Mouse (Mus musculus) liver, embryonic 12.5 days (tissue): ENCODE data around the gene Ptf1a. TPM values are rescaled to one million over a fixed set of nuclear protein-coding genes. Genes with fewer than 3 reads are reported as not detected.

Experiments used
- ATAC-seq: fragments of 200-750 bp; cut with Nextera tagmentation; 2 replicates; pipeline ENCODE4 v1.8.0; 2017; ENCODE audit warnings: moderate number of reproducible peaks, mild to moderate bottlenecking, moderate library complexity
- H3K27ac ChIP-seq: fragments of 300-500 bp; sonication (generic); 2 replicates; pipeline ENCODE4 v1.5.1; 2016; ENCODE audit warnings: mild to moderate bottlenecking
- H3K27me3 ChIP-seq: fragments of 300-500 bp; sonication (generic); replicated peaks from 2 replicates; pipeline ENCODE4 v1.6.1; 2016; ENCODE audit warnings: mild to moderate bottlenecking, moderate library complexity
- H3K36me3 ChIP-seq: fragments of 300-500 bp; sonication (generic); 2 replicates; pipeline ENCODE4 v1.6.1; 2016; ENCODE audit warnings: mild to moderate bottlenecking, moderate library complexity
- H3K4me1 ChIP-seq: fragments of 300-500 bp; sonication (generic); 2 replicates; pipeline ENCODE4 v1.6.1; 2016
- H3K4me2 ChIP-seq: fragments of 300-500 bp; sonication (generic); 2 replicates; pipeline ENCODE4 v1.6.1; 2016; ENCODE audit warnings: mild to moderate bottlenecking, moderate library complexity
- H3K4me3 ChIP-seq: fragments of 300-500 bp; sonication (generic); 2 replicates; pipeline ENCODE4 v1.5.1; 2016; ENCODE audit warnings: mild to moderate bottlenecking, moderate library complexity
- H3K9ac ChIP-seq: fragments of 300-500 bp; sonication (generic); 2 replicates; pipeline ENCODE4 v1.6.1; 2016; ENCODE audit warnings: mild to moderate bottlenecking, moderate library complexity
- H3K9me3 ChIP-seq: fragments of 300-500 bp; sonication (generic); replicated peaks from 2 replicates; pipeline ENCODE4 v1.6.1; 2016; ENCODE audit warnings: mild to moderate bottlenecking, moderate library complexity
- WGBS: fragments of 180-500 bp; shearing (Covaris S2); methylation state at CpG from one replicate; pipeline ENCODE4 v1.1.7; 2016; ENCODE audit not compliant: insufficient replicate concordance; 5-methylcytosine and 5-hydroxymethylcytosine counted together
- polyA plus RNA-seq: library from polyadenylated mRNA; unstranded; fragments of >200 nt; fragmentation: Nextera tagmentation; extraction: Ambion mirVana; gene quantifications from 2 replicates; pipeline ENCODE4 v1.2.1, GENCODE M21; 2016

Gene Ptf1a
- polyA plus RNA-seq, 1 experiment from 2014 or later = not detected

DNA sequence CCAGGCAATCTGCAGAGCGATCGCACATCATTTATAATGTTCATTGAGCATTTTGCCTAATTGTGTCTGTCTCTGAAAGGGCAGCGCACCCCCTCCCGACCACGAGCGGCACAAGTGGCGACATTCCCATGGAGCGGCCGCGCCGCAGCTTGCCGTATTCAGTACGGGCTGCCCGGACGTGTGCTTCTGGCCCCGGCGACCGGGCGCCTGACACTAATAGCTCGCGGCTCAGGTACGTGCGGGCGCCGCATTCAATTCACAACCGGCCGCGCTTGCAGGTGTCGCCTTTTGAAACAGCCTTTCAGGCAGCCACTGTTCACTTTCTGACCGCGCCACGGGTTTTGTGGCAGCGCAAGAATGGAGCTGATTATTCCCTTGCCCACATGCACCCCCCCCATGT is 14.7 kb upstream of the Ptf1a start:
- Histone ChIP-seq H3K27me3 (peaks cover 81% of the 10 kb centered on the region), H3K4me2 (no peak overlapping the region; the same call in 1 of the 2 replicates)

DNA sequence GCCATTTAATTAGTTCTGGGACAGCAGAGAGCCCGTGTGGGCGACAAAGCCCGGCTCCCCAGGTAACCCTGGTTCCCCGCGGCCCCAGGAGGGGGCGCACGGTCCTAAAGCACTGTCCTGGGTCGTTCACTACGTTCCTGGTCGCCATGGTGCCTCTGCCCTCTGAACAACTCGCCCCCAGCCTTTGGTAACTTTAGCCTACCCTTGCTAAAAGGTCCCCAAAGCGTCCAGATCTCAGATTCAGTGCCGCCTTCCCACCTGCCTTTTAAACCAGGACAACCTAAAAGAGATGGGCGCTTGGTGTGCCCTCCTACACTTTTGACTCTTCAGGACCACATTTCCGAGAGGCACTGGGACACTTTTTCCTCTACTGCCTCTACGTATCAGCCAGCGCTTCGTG is 14.3 kb upstream of the Ptf1a start:
- Histone ChIP-seq H3K27ac (no peak overlapping the region), H3K27me3 (peaks cover 86% of the 10 kb centered on the region), H3K4me2 (no peak overlapping the region), H3K4me3 (no peak overlapping the region), H3K9me3 (no peaks in the 10 kb centered on the region), H3K9ac (no peak overlapping the region), H3K36me3 (no peaks in the 10 kb centered on the region), H3K4me1 (no peaks in the 10 kb centered on the region)
- 4% methylated on average over 18 of the region's 18 CpGs for WGBS
- ATAC-seq = no peak

More for the DNA sequence above, 14.7 kb upstream of the Ptf1a start:
- Histone ChIP-seq H3K9ac (no peak overlapping the region), H3K4me3 (peak overlapping the region; percentile 11; the same call in 1 of the 2 replicates), H3K9me3 (no peaks in the 10 kb centered on the region), H3K4me1 (no peaks in the 10 kb centered on the region), H3K27ac (no peak overlapping the region), H3K36me3 (no peaks in the 10 kb centered on the region)
- ATAC-seq = no peak
- 2% methylated on average over 33 of the region's 33 CpGs for WGBS

DNA sequence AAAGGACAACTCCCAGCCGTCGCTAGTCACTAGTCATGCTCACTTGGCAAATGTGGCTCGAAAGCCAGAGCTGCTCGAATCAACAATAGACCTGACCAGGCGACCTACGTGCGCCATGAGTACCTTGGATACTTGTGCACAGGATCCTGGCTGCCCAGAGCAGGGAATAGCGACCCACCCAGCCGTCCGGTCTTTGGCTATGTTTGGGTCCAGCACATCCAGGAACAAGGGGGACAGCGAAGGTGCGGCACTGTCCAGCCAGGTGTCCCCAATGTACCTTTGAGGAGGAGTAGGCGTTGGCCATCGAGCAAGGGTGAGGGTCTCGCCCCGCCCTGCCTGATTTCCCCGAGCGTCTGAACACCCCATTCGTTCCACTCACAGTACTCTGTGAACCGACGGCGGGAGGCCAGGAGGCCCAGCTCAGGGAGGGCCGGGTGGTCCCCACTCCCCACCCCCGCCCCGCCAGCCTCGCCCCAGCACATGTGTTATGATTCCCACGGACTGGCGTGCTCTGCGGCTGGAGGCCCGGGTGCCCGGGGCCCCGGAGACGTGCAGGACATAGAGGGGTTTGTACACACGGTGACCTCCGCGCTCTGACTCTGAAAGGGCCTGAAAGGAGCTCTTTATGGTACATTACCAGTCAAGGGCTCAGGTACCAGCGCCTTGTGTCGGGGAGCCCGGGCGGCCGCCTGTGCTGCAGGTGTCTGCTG is 13.7 kb upstream of the Ptf1a start:
- Histone ChIP-seq H3K9ac (no peak overlapping the region), H3K27me3 (peaks cover 83% of the 10 kb centered on the region), H3K4me2 (no peak overlapping the region), H3K4me3 (no peak overlapping the region), H3K36me3 (no peaks in the 10 kb centered on the region), H3K4me1 (no peaks in the 10 kb centered on the region), H3K9me3 (no peaks in the 10 kb centered on the region), H3K27ac (no peak overlapping the region)
- WGBS = 6% methylated on average over 41 of the region's 41 CpGs
- ATAC-seq = no peak

DNA sequence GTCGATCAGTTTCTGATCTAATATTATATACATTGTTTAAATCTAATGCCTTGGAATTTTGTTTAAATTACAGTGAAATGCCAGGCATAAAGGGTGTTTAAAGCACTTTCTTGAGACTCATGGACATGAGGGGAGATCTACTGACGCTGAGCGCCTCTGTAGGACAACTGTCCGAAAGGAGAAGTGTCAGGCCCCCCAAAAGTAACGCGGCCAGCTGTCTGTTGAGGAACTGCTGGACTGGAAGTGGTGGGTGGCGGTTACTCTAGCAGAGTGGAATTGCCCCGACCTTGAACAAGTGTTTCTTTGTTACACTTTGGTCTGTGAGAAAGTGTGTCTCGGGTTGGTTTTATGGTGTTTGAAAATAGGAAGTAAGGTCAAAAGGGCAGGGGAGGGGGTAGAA is 1.1 kb upstream of the Ptf1a start:
- WGBS = 5% methylated on average over 9 of the region's 9 CpGs
- no peaks in the 10 kb centered on the region for H3K4me1 ChIP-seq
- no peak overlapping the region for H3K4me2 ChIP-seq
- no peak overlapping the region for H3K27ac ChIP-seq
- no peaks in the 10 kb centered on the region for H3K36me3 ChIP-seq
- H3K27me3 ChIP-seq = peaks cover 86% of the 10 kb centered on the region
- H3K9ac ChIP-seq = no peak overlapping the region
- ATAC-seq = no peak
- H3K9me3 ChIP-seq = no peaks in the 10 kb centered on the region
- no peak overlapping the region for H3K4me3 ChIP-seq

DNA sequence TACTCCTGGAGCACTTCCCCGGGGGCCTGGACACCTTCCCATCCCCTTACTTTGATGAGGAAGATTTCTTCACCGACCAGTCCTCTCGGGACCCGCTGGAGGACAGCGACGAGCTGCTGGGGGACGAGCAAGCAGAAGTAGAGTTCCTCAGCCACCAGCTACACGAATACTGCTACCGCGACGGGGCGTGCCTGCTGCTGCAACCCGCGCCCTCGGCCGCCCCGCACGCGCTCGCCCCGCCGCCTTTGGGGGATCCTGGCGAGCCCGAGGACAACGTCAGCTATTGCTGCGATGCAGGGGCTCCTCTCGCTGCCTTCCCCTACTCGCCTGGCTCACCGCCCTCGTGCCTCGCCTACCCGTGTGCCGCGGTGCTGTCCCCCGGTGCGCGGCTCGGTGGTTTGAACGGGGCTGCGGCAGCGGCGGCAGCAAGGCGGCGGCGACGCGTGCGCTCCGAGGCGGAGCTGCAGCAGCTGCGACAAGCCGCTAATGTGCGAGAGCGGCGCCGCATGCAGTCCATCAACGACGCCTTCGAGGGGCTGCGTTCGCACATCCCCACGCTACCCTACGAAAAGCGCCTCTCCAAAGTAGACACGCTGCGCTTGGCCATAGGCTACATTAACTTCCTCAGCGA is 523 bp downstream of the Ptf1a start:
- H3K9ac ChIP-seq = no peak overlapping the region
- no peaks in the 10 kb centered on the region for H3K4me1 ChIP-seq
- no peaks in the 10 kb centered on the region for H3K36me3 ChIP-seq
- H3K9me3 ChIP-seq = no peaks in the 10 kb centered on the region
- H3K27ac ChIP-seq = no peak overlapping the region
- H3K4me3 ChIP-seq = peak overlapping the region; percentile 21; the same call in 1 of the 2 replicates
- 4% methylated on average over 66 of the region's 67 CpGs for WGBS
- peak overlapping the region; percentile 18; the same call in 1 of the 2 replicates for H3K4me2 ChIP-seq
- peaks cover 97% of the 10 kb centered on the region for H3K27me3 ChIP-seq
- ATAC-seq = no peak

DNA sequence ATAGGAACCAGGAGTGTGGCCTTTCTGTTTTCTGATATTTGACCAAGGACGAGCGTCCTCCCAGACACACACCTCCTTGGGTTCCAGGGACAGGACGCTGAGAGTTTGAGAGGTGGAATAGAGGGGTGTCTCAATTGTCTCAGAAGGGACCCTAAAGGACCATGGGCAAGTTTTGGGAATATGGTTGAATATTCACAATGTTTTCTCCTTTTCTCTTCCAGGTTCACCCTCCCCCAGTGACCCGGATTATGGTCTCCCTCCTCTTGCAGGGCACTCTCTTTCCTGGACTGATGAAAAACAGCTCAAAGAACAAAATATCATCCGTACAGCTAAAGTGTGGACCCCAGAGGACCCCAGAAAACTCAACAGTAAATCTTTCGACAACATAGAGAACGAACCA is 1.3 kb downstream of the Ptf1a start:
- Histone ChIP-seq H3K9ac (no peak overlapping the region), H3K27ac (no peak overlapping the region), H3K4me1 (no peaks in the 10 kb centered on the region), H3K27me3 (peaks cover 97% of the 10 kb centered on the region), H3K4me3 (no peak overlapping the region), H3K36me3 (no peaks in the 10 kb centered on the region), H3K9me3 (no peaks in the 10 kb centered on the region), H3K4me2 (no peak overlapping the region)
- ATAC-seq = no peak
- 5% methylated on average over 7 of the region's 7 CpGs for WGBS

DNA sequence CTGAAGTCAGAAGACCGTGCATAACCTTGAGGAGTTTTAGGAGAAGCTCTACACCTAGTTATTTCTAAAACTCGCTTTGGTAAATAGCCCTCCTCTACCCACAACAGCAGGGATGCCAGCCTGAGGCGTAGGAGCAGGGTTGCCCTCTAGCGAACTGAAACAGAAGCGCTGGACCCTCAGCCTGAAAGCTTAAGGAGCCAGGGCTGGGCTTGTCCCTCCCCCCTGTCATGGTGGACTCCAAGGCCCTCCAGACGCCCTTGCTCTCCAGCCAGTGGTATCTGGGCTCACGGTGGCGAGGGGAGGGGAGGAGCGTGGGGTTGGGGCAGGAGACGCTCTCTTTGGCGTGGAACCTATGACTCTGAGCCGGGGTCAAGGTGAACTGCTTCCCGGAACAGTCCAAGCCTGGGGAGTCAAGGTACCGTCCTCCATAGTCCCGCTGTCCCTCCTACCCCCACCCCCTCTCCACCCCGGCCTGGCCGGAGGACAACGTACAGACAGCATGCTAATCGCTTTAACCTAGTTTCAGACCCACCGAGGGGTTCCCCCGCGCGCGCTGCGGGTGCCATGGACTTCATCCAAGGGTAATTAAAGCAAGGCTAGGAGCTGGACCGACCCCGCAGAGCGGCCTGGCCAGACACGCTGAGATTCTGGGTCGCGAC is 2.7 kb downstream of the Ptf1a start:
- Histone ChIP-seq H3K9ac (no peak overlapping the region), H3K27ac (no peak overlapping the region), H3K27me3 (peaks cover 97% of the 10 kb centered on the region), H3K4me2 (no peak overlapping the region), H3K36me3 (no peaks in the 10 kb centered on the region), H3K4me3 (no peak overlapping the region), H3K4me1 (no peaks in the 10 kb centered on the region), H3K9me3 (no peaks in the 10 kb centered on the region)
- no peak for ATAC-seq
- 1% methylated on average over 31 of the region's 31 CpGs for WGBS

DNA sequence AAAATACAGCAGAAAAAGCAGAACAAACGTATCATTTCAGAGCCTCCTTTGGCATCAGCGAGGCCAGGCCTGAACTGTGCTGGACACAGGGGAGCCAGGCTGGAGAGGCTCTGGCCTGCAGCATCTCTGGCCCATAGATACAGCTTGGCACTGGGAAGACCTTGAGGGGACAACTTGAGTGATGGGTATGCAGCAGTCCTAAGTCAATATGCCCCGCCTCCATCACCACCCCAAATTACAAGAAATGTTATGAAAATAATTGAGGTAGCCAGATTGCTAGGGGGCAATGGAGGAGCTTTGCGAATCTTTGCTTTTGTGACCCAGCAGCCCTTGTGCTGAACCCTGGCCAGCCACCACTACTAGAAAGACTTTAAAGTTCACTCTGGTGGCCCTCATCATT is 3.8 kb downstream of the Ptf1a start:
- Histone ChIP-seq H3K4me1 (no peaks in the 10 kb centered on the region), H3K9ac (no peak overlapping the region), H3K9me3 (no peaks in the 10 kb centered on the region), H3K4me3 (no peak overlapping the region), H3K27me3 (peaks cover 97% of the 10 kb centered on the region), H3K27ac (no peak overlapping the region), H3K36me3 (no peaks in the 10 kb centered on the region), H3K4me2 (no peak overlapping the region)
- no peak for ATAC-seq
- 25% methylated on average over 4 of the region's 4 CpGs for WGBS

DNA sequence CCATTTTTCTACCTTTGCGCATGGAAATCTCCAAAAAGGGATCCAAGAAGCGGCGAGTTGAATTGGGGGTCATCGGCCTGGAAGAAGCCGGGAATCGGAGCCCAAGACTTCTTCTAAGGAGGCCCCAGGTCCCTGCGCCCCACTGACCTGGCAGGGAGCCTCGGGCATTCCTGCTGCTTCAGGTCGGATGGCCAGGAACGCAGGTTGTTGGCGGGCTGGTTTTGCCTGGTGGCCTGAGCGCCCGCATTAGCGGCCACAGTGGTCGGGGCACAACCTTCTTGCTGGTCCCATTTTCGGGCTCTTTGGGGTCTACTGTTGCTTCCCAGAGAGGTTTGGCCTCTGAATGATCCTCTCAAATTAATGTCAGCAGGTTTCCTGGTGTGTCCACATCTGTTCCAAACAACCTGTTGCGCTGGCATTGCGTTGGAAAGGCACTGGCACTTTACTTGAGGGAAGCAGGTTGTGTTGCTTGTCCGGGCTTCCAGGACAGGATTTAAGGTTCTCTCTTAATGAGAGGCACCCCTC is 7.1 kb downstream of the Ptf1a start:
- ATAC-seq = no peak
- H3K27me3 ChIP-seq = peaks cover 99% of the 10 kb centered on the region
- H3K36me3 ChIP-seq = no peaks in the 10 kb centered on the region
- no peaks in the 10 kb centered on the region for H3K9me3 ChIP-seq
- H3K9ac ChIP-seq = no peak overlapping the region
- H3K27ac ChIP-seq = no peak overlapping the region
- no peak overlapping the region for H3K4me2 ChIP-seq
- 3% methylated on average over 19 of the region's 19 CpGs for WGBS
- no peaks in the 10 kb centered on the region for H3K4me1 ChIP-seq
- H3K4me3 ChIP-seq = no peak overlapping the region

DNA sequence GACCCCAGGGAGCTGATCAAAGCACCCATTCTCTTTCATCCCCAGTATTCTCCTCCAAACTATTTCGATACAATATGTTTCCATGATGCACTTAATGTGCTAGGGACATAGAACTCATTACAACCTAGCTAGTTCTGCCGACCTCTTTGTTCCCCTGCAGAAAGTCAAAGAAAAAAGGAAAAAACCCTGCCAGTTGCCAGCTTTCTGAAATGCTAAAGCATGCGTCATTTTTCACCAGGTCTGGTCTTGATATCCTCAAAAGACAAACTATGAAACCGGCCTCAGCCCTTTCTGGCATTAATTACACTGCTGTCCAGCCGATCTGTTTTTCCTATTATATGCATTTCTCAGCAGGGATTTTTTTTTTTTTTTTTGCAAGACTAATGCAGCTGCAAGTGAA is 9.8 kb downstream of the Ptf1a start:
- Histone ChIP-seq H3K27me3 (peaks cover 80% of the 10 kb centered on the region), H3K4me2 (no peak overlapping the region), H3K4me3 (no peak overlapping the region), H3K4me1 (no peaks in the 10 kb centered on the region), H3K9ac (no peak overlapping the region), H3K36me3 (no peaks in the 10 kb centered on the region), H3K9me3 (no peaks in the 10 kb centered on the region), H3K27ac (no peak overlapping the region)
- WGBS = 11% methylated on average over 5 of the region's 5 CpGs
- no peak for ATAC-seq

DNA sequence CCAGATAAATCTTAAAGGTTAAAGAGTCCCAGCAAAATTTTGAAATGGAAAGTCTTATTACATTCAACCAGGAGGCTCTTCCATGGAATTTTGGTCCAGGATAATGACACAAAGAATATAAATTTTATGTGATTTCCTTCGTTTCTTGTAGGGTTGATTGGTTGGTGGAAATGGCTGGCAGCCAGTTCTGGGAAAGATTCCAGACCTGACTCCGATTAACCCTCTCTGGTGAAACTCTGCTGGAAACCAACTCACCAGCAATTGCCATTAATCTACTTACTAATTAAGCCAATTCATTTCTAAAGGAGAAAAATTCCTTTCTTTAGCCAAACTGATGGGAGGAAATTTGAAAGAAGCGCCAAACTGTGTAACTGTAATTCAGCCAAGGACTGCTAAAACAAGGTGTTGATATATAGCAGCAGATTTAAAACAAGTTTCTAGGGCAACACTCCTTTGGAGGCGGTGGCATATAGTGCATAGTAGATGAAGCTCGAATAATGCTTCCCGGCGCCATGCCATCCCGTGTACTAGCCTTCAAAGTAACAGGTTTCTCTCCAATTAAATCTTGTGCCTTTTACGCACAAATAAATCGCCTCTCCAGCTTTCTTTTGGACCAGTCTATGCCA is 10.5 kb downstream of the Ptf1a start:
- H3K9ac ChIP-seq = no peak overlapping the region
- no peak overlapping the region for H3K4me3 ChIP-seq
- no peaks in the 10 kb centered on the region for H3K4me1 ChIP-seq
- no peak overlapping the region for H3K4me2 ChIP-seq
- peaks cover 73% of the 10 kb centered on the region for H3K27me3 ChIP-seq
- no peak for ATAC-seq
- whole genome bisulfite sequencing = 25% methylated on average over 10 of the region's 10 CpGs
- no peaks in the 10 kb centered on the region for H3K36me3 ChIP-seq
- no peak overlapping the region for H3K27ac ChIP-seq
- H3K9me3 ChIP-seq = no peaks in the 10 kb centered on the region

DNA sequence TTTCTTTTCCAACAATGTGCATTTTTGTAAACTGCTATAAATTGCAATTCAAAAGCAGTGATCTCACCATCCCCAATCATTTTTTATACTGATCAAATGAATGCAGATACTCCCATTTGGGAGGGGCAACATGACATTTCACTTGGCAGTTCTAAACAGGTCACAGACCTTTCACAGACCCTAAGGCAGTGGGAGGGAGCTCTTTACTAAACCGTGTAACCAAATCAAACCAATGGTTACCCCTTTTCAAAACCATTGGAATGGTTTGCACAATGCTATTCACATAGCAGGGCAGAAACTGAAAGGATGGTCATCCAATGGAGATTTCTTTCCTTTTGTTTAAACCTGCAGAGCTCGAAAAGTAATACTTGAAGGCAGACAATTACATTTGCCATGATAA is 13.3 kb downstream of the Ptf1a start:
- Histone ChIP-seq H3K27me3 (peaks cover 44% of the 10 kb centered on the region), H3K4me1 (no peaks in the 10 kb centered on the region), H3K4me2 (no peak overlapping the region), H3K4me3 (no peak overlapping the region), H3K36me3 (no peaks in the 10 kb centered on the region), H3K9me3 (no peaks in the 10 kb centered on the region), H3K9ac (no peak overlapping the region), H3K27ac (no peak overlapping the region)
- no peak for ATAC-seq
- WGBS = 31% methylated on average over 2 of the region's 2 CpGs
